Mouse (Mus musculus): Measurements from ENCODE around the gene Keg1. TPM values are rescaled to one million over a fixed set of nuclear protein-coding genes. Genes with fewer than 3 reads are reported as not detected.
"Not testable (repeated sequence)": the region's sequence is repeated elsewhere in the genome, so short reads cannot be mapped to it uniquely, and the experiment has no call there.

Gene Keg1
- not detected in 2 replicates for polyA plus RNA-seq (2012; ENCODE audit: insufficient read depth, insufficient read length, missing spikeins)

DNA sequence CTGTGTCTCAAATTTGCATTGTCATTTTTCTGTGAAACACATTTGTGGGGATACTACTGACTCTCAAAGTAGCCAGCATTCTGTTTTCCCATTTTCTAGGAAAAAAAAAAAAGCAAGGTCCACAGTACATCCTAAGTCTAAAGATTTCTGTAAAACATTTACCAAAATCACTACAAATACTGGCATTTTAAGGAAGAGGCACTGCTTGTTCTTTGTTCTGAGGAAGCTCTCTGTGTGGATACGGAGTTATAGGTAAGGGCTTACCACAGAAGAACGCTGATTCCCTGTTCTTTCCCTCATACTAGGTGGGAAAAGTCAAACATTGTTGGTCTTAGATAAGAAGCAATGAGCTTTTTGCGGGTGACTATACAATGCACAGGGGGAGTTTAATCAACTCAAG lies at the start of gene Keg1:
Gene Keg1 (plus strand): TSS at position 197 of the 400 bp plus-strand sequence.
- H3K4me1 ChIP-seq (ENCODE audit: control insufficient read depth, insufficient read depth, insufficient read length, low read length) = no peaks in the 10 kb centered on the region
- no peak within 1 kb of the TSS for H3K27ac ChIP-seq (replicated peaks; ENCODE audit: low read depth, low read length)
- H3K4me3 ChIP-seq (ENCODE audit: insufficient read depth, low read depth, low read length) = no peak within 1 kb of the TSS

- Histone ChIP-seq H3K4me3 (ENCODE audit: insufficient read depth, low read depth, low read length) (no peak overlapping the region), H3K4me1 (ENCODE audit: control insufficient read depth, insufficient read depth, insufficient read length, low read length) (no peaks in the 10 kb centered on the region), H3K27ac (replicated peaks; ENCODE audit: low read depth, low read length) (no peak overlapping the region)
Measured at GRCm38 (mm10) chr19:12649511-12649910, 46.1 kb upstream of the Keg1 start.

DNA sequence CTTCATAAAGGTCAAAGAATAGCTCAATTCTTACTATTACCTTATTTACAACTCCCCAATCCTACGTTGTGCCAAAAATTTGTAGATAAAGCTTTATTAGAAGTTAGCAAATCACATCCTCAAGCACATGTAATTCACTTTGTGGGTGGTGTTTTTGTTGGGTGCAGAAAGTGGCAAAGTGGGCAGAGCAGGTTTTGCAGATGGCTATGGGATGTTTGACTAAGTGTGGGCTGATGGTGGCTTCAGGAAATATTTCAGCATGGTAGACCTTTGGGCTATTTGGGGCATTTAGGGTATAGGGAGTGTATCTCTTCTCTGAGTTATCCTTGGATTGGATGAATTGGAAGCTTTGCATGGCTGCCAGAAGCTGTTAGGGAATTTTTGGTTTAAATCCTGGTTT lies 29.4 kb upstream of the Keg1 start:
- Histone ChIP-seq H3K4me1 (ENCODE audit: control insufficient read depth, insufficient read depth, insufficient read length, low read length) (no peaks in the 10 kb centered on the region), H3K27ac (replicated peaks; ENCODE audit: low read depth, low read length) (no peak overlapping the region), H3K4me3 (ENCODE audit: insufficient read depth, low read depth, low read length) (no peak overlapping the region)

- H3K4me3 ChIP-seq (ENCODE audit: insufficient read depth, low read depth, low read length); H3K27ac ChIP-seq (replicated peaks; ENCODE audit: low read depth, low read length); H3K4me1 ChIP-seq (ENCODE audit: control insufficient read depth, insufficient read depth, insufficient read length, low read length): not testable (repeated sequence)
Measured at GRCm38 (mm10) chr19:12668601-12669000, 27.0 kb upstream of the Keg1 start.

- Histone ChIP-seq H3K4me3 (ENCODE audit: insufficient read depth, low read depth, low read length) (no peak within 1 kb of the TSS), H3K4me1 (ENCODE audit: control insufficient read depth, insufficient read depth, insufficient read length, low read length) (no peaks in the 10 kb centered on the region), H3K27ac (replicated peaks; ENCODE audit: low read depth, low read length) (no peak within 1 kb of the TSS)
Measured at GRCm38 (mm10) chr19:12670139-12670538, 25.4 kb upstream of the Keg1 start, which contains the start of gene Olfr1442. Gene Olfr1442, plus strand, starts transcription at chr19:12670439.

DNA sequence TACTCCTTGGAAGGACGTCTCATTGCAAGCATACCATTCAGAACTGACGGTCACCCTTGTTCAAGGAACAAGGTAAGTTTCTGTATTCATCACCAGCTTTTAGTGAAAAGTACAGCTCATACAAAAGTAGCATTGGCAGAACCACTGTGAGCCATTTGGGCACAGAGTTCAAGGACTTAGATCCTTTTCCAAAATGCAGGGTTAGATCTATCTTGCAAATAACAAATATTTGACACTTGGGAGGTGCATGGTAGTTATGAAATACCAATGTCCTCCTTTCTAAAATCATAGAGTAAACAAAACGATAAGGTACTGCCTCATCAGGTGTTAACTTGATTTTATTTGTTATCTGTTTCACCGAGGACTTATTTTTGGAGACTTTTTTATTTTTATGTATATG lies 24.5 kb upstream of the Keg1 start:
- no peak overlapping the region for H3K27ac ChIP-seq (replicated peaks; ENCODE audit: low read depth, low read length)
- no peak overlapping the region for H3K4me3 ChIP-seq (ENCODE audit: insufficient read depth, low read depth, low read length)

GRCm38 (mm10) chr19:12677812-12678211 lies 17.8 kb upstream of the Keg1 start, which contains the start of gene Olfr1443:
Gene Olfr1443, plus strand, starts transcription at chr19:12678112.
- Histone ChIP-seq H3K4me3 (ENCODE audit: insufficient read depth, low read depth, low read length) (no peak within 1 kb of the TSS), H3K27ac (replicated peaks; ENCODE audit: low read depth, low read length) (no peak within 1 kb of the TSS), H3K4me1 (ENCODE audit: control insufficient read depth, insufficient read depth, insufficient read length, low read length) (no peaks in the 10 kb centered on the region)

More for the DNA sequence above, 24.5 kb upstream of the Keg1 start:
- H3K4me1 ChIP-seq (ENCODE audit: control insufficient read depth, insufficient read depth, insufficient read length, low read length) = no peaks in the 10 kb centered on the region

GRCm38 (mm10) chr19:12684638-12685037 lies 10.9 kb upstream of the Keg1 start:
- Histone ChIP-seq H3K4me3 (ENCODE audit: insufficient read depth, low read depth, low read length) (no peak overlapping the region), H3K4me1 (ENCODE audit: control insufficient read depth, insufficient read depth, insufficient read length, low read length) (no peaks in the 10 kb centered on the region), H3K27ac (replicated peaks; ENCODE audit: low read depth, low read length) (no peak overlapping the region)

- Histone ChIP-seq H3K27ac (replicated peaks; ENCODE audit: low read depth, low read length) (no peak overlapping the region), H3K4me1 (ENCODE audit: control insufficient read depth, insufficient read depth, insufficient read length, low read length) (no peaks in the 10 kb centered on the region), H3K4me3 (ENCODE audit: insufficient read depth, low read depth, low read length) (no peak overlapping the region)
Measured at GRCm38 (mm10) chr19:12685231-12685630, 10.4 kb upstream of the Keg1 start.

- no peak overlapping the region for H3K27ac ChIP-seq (replicated peaks; ENCODE audit: low read depth, low read length)
- H3K4me3 ChIP-seq (ENCODE audit: insufficient read depth, low read depth, low read length) = no peak overlapping the region
Measured at GRCm38 (mm10) chr19:12696221-12696620, 635 bp downstream of the Keg1 start.

GRCm38 (mm10) chr19:12708458-12708857 lies 12.9 kb downstream of the Keg1 start:
- Histone ChIP-seq H3K27ac (replicated peaks; ENCODE audit: low read depth, low read length) (no peak overlapping the region), H3K4me1 (ENCODE audit: control insufficient read depth, insufficient read depth, insufficient read length, low read length) (no peaks in the 10 kb centered on the region), H3K4me3 (ENCODE audit: insufficient read depth, low read depth, low read length) (no peak overlapping the region)

More at GRCm38 (mm10) chr19:12696221-12696620, 635 bp downstream of the Keg1 start:
- no peaks in the 10 kb centered on the region for H3K4me1 ChIP-seq (ENCODE audit: control insufficient read depth, insufficient read depth, insufficient read length, low read length)

- Histone ChIP-seq H3K4me1 (ENCODE audit: control insufficient read depth, insufficient read depth, insufficient read length, low read length) (no peaks in the 10 kb centered on the region), H3K27ac (replicated peaks; ENCODE audit: low read depth, low read length) (no peak overlapping the region), H3K4me3 (ENCODE audit: insufficient read depth, low read depth, low read length) (no peak overlapping the region)
Measured at GRCm38 (mm10) chr19:12708986-12709385, 13.4 kb downstream of the Keg1 start.

DNA sequence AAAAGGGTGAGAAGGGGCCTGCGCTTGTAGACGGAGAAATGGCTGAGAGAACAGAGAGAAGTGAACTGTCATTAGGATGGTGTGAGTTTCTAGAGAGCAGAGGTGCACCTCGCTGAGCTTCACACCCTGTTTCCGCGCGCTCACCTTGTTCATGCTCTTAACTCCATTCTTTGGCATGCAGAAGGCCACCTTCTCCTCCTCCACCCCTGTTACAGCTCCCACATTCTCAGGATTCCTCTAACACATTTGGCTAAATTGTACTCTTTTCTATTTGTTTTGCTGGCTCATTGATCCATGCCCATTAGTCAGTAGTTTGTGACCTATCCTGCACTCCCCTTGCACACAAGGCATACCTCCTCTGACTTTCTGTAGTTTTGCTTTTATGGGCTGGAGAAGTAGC lies 23.6 kb downstream of the Keg1 start:
- Histone ChIP-seq H3K4me3 (ENCODE audit: insufficient read depth, low read depth, low read length) (no peak overlapping the region), H3K4me1 (ENCODE audit: control insufficient read depth, insufficient read depth, insufficient read length, low read length) (no peaks in the 10 kb centered on the region), H3K27ac (replicated peaks; ENCODE audit: low read depth, low read length) (no peak overlapping the region)

DNA sequence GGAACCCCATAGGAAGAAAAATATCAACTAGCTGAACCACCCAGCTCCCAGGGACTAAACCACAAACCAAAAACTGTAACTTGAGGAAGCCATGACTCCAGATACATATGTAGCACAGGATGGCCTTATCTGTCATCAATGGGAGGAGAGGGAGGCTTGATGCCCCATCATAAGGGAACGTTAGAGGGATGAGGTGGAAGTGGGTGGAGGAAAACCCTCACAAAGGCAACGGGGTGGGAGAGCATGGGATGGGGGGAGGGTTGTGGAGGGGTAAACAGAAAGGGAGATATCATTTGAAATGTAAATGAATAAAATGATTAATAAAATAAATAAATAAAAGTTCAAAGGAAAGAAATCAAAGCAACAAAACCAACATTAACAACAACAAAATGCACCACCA lies 24.9 kb downstream of the Keg1 start:
- Histone ChIP-seq H3K4me3 (ENCODE audit: insufficient read depth, low read depth, low read length) (no peak overlapping the region), H3K4me1 (ENCODE audit: control insufficient read depth, insufficient read depth, insufficient read length, low read length) (no peaks in the 10 kb centered on the region), H3K27ac (replicated peaks; ENCODE audit: low read depth, low read length) (no peak overlapping the region)

GRCm38 (mm10) chr19:12720919-12721318 lies 25.3 kb downstream of the Keg1 start:
- not testable (repeated sequence) for H3K27ac ChIP-seq (replicated peaks; ENCODE audit: low read depth, low read length); H3K4me1 ChIP-seq (ENCODE audit: control insufficient read depth, insufficient read depth, insufficient read length, low read length); H3K4me3 ChIP-seq (ENCODE audit: insufficient read depth, low read depth, low read length)

DNA sequence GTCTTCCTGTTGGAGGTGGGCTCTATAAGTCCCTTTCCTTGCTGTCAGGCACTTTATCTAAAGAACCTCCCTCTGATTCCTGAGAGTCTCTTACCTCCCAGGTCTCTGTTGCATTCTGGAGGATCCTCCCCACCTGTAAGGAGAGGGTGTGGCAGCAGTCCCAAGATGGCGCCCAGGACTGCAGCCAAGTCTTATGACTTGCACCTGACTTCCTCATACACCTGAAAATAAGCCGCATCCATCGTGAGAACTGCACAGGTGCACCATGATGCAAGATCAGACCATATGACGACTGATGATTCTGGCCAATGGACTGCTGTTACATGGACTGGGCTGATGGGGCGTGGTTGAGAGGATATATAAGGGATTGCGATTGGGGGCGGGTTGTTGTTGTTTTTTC lies 26.0 kb downstream of the Keg1 start:
- not testable (repeated sequence) for H3K27ac ChIP-seq (replicated peaks; ENCODE audit: low read depth, low read length); H3K4me1 ChIP-seq (ENCODE audit: control insufficient read depth, insufficient read depth, insufficient read length, low read length); H3K4me3 ChIP-seq (ENCODE audit: insufficient read depth, low read depth, low read length)

- Histone ChIP-seq H3K4me1 (ENCODE audit: control insufficient read depth, insufficient read depth, insufficient read length, low read length) (no peaks in the 10 kb centered on the region), H3K4me3 (ENCODE audit: insufficient read depth, low read depth, low read length) (no peak overlapping the region), H3K27ac (replicated peaks; ENCODE audit: low read depth, low read length) (no peak overlapping the region)
Measured at GRCm38 (mm10) chr19:12722308-12722707, 26.7 kb downstream of the Keg1 start.

Measured in brown adipose tissue, adult 24 weeks (tissue).